Mouse (Mus musculus): ENCODE data around the gene Bbof1.

Gene Bbof1

GRCm38 (mm10) chr12:84481251-84481650, 72.4 kb downstream of the Bbof1 start:
- DNase-seq: no peak

GRCm38 (mm10) chr12:84482778-84483585, 74.1 kb downstream of the Bbof1 start:
- no peak for DNase-seq

GRCm38 (mm10) chr12:84487324-84488056, 78.6 kb downstream of the Bbof1 start:
- DNase-seq: no peak

Data from cerebellum, adult 18-20 months (tissue).